Mouse (Mus musculus) adipose tissue, adult 10 weeks (tissue): Measurements from ENCODE around the gene Ktn1. TPM values are rescaled to one million over a fixed set of nuclear protein-coding genes. Genes with fewer than 3 reads are reported as not detected.

Experiments used
- polyA plus RNA-seq: library from polyadenylated mRNA; stranded (reverse); fragments of 350-450 nt; fragmentation: Illumina TruSeq; extraction: RNeasy Lipid Tissue Mini Kit (QIAGEN cat#74804); gene quantifications from one replicate; pipeline ENCODE4 v1.2.3, GENCODE M21; 2014; ENCODE audit warnings: low read depth, low replicate concordance

The Ktn1 gene
- polyA plus RNA-seq, result 40.6 TPM

GRCm38 (mm10) chr14:47648218-47648617, at the start of gene Ktn1:
Gene Ktn1, plus strand, starts transcription at chr14:47648448.

Other genes with a start within 250 kb of the Ktn1 start
- gene Dlgap5, start 230.0 kb upstream of the Ktn1 start, polyA plus RNA-seq, result 1.0 TPM
- gene Fbxo34, start 198.0 kb upstream of the Ktn1 start, polyA plus RNA-seq, result 10.7 TPM
- gene Atg14, start 77.8 kb upstream of the Ktn1 start, polyA plus RNA-seq, result 11.5 TPM